Mouse (Mus musculus) limb, embryonic 14.5 days (tissue): ENCODE results near the gene Tmem258. TPM values are rescaled to one million over a fixed set of nuclear protein-coding genes. Genes with fewer than 3 reads are reported as not detected.

ENCODE experiments used
- ATAC-seq: fragments of 200-750 bp; cut with Nextera tagmentation; 2 replicates; pipeline ENCODE4 v1.8.0; 2017; ENCODE audit warnings: low read depth, moderate number of reproducible peaks, moderate TSS enrichment; ENCODE audit not compliant: low FRiP score
- DNase-seq: peaks from one replicate; pipeline ENCODE4 v3.0.0-alpha.2; 2015; ENCODE audit warnings: low spot score
- H3K27ac ChIP-seq: fragments of 300-500 bp; sonication (generic); replicated peaks from 2 replicates; pipeline ENCODE4 v1.5.1; 2014; ENCODE audit warnings: low read depth, mild to moderate bottlenecking, low read length, moderate library complexity, mixed read lengths
- H3K27me3 ChIP-seq: fragments of 300-500 bp; sonication (generic); 2 replicates; pipeline ENCODE4 v1.6.1; 2014; ENCODE audit warnings: low read length, mixed read lengths; ENCODE audit not compliant: control insufficient read depth, insufficient read depth
- H3K36me3 ChIP-seq: fragments of 300-500 bp; sonication (generic); 2 replicates; pipeline ENCODE4 v1.6.1; 2014; ENCODE audit warnings: mild to moderate bottlenecking, low read length, moderate library complexity, mixed read lengths; ENCODE audit not compliant: control insufficient read depth, insufficient read depth
- H3K4me1 ChIP-seq: fragments of 300-500 bp; sonication (generic); 2 replicates; pipeline ENCODE4 v1.6.1; 2014; ENCODE audit warnings: antibody characterized with exemption, low read length, mixed read lengths; ENCODE audit not compliant: control insufficient read depth, insufficient read depth
- H3K4me2 ChIP-seq: fragments of 300-500 bp; sonication (generic); replicated peaks from 2 replicates; pipeline ENCODE4 v1.6.1; 2014; ENCODE audit warnings: low read depth, mild to moderate bottlenecking, low read length, moderate library complexity; ENCODE audit not compliant: severe bottlenecking
- H3K4me3 ChIP-seq: fragments of 300-500 bp; sonication (generic); replicated peaks from 2 replicates; pipeline ENCODE4 v1.5.1; 2014; ENCODE audit warnings: low read length
- H3K9ac ChIP-seq: fragments of 300-500 bp; sonication (generic); 2 replicates; pipeline ENCODE4 v1.6.1; 2014; ENCODE audit warnings: mild to moderate bottlenecking, low read depth, low read length, moderate library complexity; ENCODE audit not compliant: severe bottlenecking
- H3K9me3 ChIP-seq: fragments of 300-500 bp; sonication (generic); 2 replicates; pipeline ENCODE4 v1.6.1; 2016; ENCODE audit warnings: low read length; ENCODE audit not compliant: control insufficient read depth
- POLR2A ChIP-seq: fragments of 200-500 bp; IDR thresholded peaks from 2 replicates; pipeline ENCODE4 v1.8.0; 2012; ENCODE audit warnings: inconsistent platforms, mild to moderate bottlenecking, moderate library complexity, borderline replicate concordance; ENCODE audit not compliant: insufficient read depth, insufficient read length; ENCODE audit errors: extremely low read depth
- WGBS: fragments of 180-500 bp; shearing (Covaris S2); extraction: QIAGEN DNeasy Blood & Tissue Kit; methylation state at CpG from one replicate; pipeline ENCODE4 v1.1.7; 2014; 5-methylcytosine and 5-hydroxymethylcytosine counted together
- polyA plus RNA-seq, 2 experiments: library from polyadenylated mRNA; depleted of rRNA in 1 of 2; stranded (reverse) in 1 of 2; unstranded in 1 of 2; fragments of >200 nt; fragmentation: Nextera tagmentation in 1 of 2; extraction: Ambion mirVana in 1 of 2; gene quantifications; 2 replicates each; pipeline versions ENCODE4 v1.2.1 to v1.2.3; 2012 to 2014

Gene Tmem258
- polyA plus RNA-seq, 2 experiments, result 178 to 516 TPM

- H3K27me3 ChIP-seq, result no peaks in the 10 kb centered on the region
- H3K27ac ChIP-seq, result no peak overlapping the region
- no peaks in the 10 kb centered on the region for H3K9me3 ChIP-seq
- H3K9ac ChIP-seq, result no peak overlapping the region
- DNase-seq (no peak), ATAC-seq (no peak)
- H3K4me3 ChIP-seq, result no peak overlapping the region
- no peak for TF ChIP-seq POLR2A
- peaks cover 17% of the 10 kb centered on the region for H3K4me1 ChIP-seq
- no peak overlapping the region for H3K4me2 ChIP-seq
- 55% methylated on average over 3 of the region's 3 CpGs for WGBS
- no peaks in the 10 kb centered on the region for H3K36me3 ChIP-seq
Observed at GRCm38 (mm10) chr19:10238477-10238876, 34.7 kb downstream of the Tmem258 start.

- H3K9me3 ChIP-seq, result no peaks in the 10 kb centered on the region
- WGBS, result 41% methylated on average over 2 of the region's 2 CpGs
- H3K4me3 ChIP-seq, result 0 out of 2 replicates have a peak overlapping the region, but pooled peaks have one; percentile 49
- peaks cover 17% of the 10 kb centered on the region for H3K4me1 ChIP-seq
- H3K27ac ChIP-seq, result no peak overlapping the region
- no peak for TF ChIP-seq POLR2A
- DNase-seq (no peak), ATAC-seq (no peak)
- peak overlapping the region; percentile 80; the same call in 1 of the 2 replicates for H3K4me2 ChIP-seq
- H3K36me3 ChIP-seq, result no peaks in the 10 kb centered on the region
- no peaks in the 10 kb centered on the region for H3K27me3 ChIP-seq
- no peak overlapping the region for H3K9ac ChIP-seq
Observed at GRCm38 (mm10) chr19:10239419-10239818, 35.6 kb downstream of the Tmem258 start.

- no peaks in the 10 kb centered on the region for H3K9me3 ChIP-seq
- peak overlapping the region; percentile 80 for H3K4me2 ChIP-seq
- H3K27ac ChIP-seq, result no peak overlapping the region
- no peak for DNase-seq
- no peaks in the 10 kb centered on the region for H3K36me3 ChIP-seq
- peak overlapping the region; percentile 49 for H3K4me3 ChIP-seq
- no peaks in the 10 kb centered on the region for H3K27me3 ChIP-seq
- WGBS, result 3% methylated on average over 26 of the region's 26 CpGs
- TF ChIP-seq POLR2A, result no peak
- peak; percentile 13; the same call in 1 of the 2 replicates for ATAC-seq
- H3K4me1 ChIP-seq, result peaks cover 17% of the 10 kb centered on the region
- peak overlapping the region; percentile 56 for H3K9ac ChIP-seq
Observed at GRCm38 (mm10) chr19:10239975-10240653, 36.3 kb downstream of the Tmem258 start.

- Histone ChIP-seq H3K36me3 (no peaks in the 10 kb centered on the region), H3K27me3 (no peaks in the 10 kb centered on the region), H3K4me2 (peak within 1 kb of the TSS; percentile 80), H3K9ac (peak within 1 kb of the TSS; percentile 56), H3K27ac (no peak within 1 kb of the TSS), H3K9me3 (no peaks in the 10 kb centered on the region), H3K4me3 (peak within 1 kb of the TSS; percentile 49), H3K4me1 (peaks cover 17% of the 10 kb centered on the region)
- ATAC-seq (peak; percentile 81), DNase-seq (peak; percentile 15)
- WGBS, result 9% methylated on average over 34 of the region's 43 CpGs
- no peak for TF ChIP-seq POLR2A
Observed at GRCm38 (mm10) chr19:10240654-10241305, 37.0 kb downstream of the Tmem258 start, which contains the start of gene Myrf. Myrf (minus strand) TSS chr19:10240748.

- no peak for ATAC-seq
Observed at GRCm38 (mm10) chr19:10242916-10243315, 39.1 kb downstream of the Tmem258 start.

More at GRCm38 (mm10) chr19:10242916-10243315, 39.1 kb downstream of the Tmem258 start:
- TF ChIP-seq POLR2A, result no peak
- no peak for DNase-seq
- Histone ChIP-seq H3K27me3 (no peaks in the 10 kb centered on the region), H3K36me3 (no peaks in the 10 kb centered on the region), H3K4me1 (peaks cover 22% of the 10 kb centered on the region), H3K27ac (no peak overlapping the region), H3K4me2 (no peak overlapping the region), H3K4me3 (no peak overlapping the region), H3K9me3 (no peaks in the 10 kb centered on the region), H3K9ac (no peak overlapping the region)
- WGBS, result 19% methylated on average over 7 of the region's 8 CpGs
